Mouse (Mus musculus): ENCODE measurements around the gene Gp6. TPM values are rescaled to one million over a fixed set of nuclear protein-coding genes. Genes with fewer than 3 reads are reported as not detected.
A peak's percentile ranks its signal among the peaks of the same experiment; 100 is the strongest.
"Not testable (repeated sequence)": the region's sequence is repeated elsewhere in the genome, so short reads cannot be mapped to it uniquely, and the experiment has no call there.

Gp6 gene
- not detected for total RNA-seq (2021)

DNA sequence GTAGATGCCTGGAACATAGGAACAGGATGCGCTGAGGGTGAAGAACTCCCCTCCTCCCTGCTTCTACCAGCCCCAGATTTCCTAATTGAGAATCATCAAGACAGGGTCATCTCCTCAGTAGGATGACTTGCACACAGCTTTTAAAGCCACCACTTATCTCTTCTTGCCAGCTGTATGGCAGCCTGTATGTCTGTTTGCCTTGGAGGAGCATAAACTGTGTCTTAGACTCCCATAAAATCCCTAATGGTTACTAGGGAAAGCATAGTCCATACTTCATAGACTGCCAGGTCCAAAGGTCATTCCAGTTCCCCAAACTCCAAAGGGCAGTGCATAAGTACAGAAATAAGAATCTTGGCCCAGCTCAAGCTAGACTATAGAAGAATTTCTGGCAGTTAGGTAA is at the start of gene Gp6:
Gene Gp6, minus strand, starts transcription at position 15 of the 400 bp plus-strand sequence.
- no peak for DNase-seq (ENCODE audit: low spot score in 2 of 2)
- intact Hi-C loops (cut with DNase I), result no loop called here

DNA sequence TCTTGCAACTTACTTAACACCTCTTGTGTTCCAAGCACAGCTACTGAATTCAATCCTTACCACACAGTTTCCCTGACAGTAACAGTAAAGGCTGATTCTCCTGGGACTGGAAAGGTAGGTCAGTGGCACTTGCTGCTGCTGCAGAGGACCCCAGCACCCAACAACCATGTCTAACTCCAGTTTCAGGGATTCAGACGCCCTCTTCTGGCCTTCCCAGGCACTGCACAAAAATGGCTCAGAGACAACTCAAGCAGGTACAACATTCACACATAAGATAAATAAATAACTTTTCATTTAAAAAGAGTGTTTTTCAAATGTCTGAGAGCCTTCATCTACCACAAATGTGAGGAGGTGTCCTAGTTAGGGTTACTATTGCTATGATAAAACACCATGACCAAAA is 49.6 kb upstream of the Gp6 start:
- no peak for DNase-seq (ENCODE audit: low spot score in 2 of 2)
- intact Hi-C loops (cut with DNase I), result no loop called here

DNA sequence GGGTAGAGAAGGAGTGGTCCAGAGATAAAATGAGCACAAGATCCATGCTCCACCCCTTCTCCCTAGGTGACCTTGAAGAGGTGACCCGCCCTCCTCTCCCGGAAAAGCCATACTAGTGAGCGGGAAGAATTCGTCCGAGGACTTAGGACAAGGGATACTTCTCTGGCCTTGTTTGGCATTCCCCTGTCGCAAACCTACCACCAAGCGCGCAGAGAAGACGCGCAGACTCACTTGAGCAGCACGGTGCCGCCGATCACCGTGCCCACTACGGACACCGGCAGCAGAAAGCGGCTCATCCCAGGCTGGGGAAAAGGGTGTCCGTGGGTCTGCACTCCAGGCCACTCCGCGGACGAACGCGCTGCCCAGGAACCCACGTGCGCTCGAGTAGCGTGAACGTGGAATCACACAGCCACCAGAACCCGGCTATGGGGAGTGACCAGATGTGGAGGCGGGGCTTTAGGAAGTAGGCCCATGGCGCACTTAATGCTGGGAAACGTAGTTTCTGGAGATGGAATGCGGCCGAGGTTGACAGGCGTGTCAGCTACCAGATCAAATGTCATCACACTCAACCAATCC is 47.8 kb upstream of the Gp6 start, which contains the start of gene Rdh13:
Gene Rdh13, minus strand, starts transcription at position 434 of the 576 bp plus-strand sequence.
- intact Hi-C loops (cut with DNase I), result no loop called here
- peak; percentile 92 to 95 for DNase-seq (ENCODE audit: low spot score in 2 of 2)

DNA sequence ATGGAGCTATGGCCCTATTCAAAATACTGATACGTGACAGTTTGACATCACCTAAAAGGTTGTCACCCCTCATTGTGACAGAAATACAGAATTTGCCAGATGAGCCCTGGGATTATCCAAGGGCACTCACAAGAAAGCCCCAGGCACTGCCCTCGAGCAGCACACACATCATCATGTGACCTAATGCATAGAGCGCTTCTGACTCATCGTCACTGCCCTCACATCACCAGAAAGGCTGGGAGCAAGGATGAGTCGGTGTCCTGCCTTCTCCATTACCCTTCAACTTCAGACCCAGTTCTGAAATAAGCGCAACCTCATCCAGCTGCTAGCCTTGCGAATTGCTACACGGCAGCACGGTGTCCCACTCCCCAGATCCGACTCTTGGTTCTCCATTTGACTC is 43.0 kb upstream of the Gp6 start:
- intact Hi-C loops (cut with DNase I), result no loop called here
- DNase-seq (ENCODE audit: low spot score in 2 of 2), result no peak

DNA sequence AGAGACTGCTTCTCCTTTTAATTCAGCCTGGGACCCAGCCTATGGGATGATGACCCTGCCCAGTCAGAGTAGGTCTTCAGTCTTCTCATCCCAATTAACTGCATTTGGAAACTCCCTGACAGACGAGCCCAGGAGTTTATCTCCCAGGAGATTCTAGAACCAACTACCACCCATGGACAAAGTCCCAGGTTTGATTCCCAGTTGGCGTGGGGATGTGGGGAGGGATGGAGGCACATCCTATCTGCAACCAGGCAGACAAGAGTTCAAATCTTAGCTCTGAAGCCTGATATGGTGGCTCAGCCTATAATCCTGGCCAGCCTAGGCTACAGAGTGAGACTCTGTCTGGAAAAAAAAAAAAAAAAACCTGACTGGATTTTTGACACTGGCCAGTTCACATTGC is 40.2 kb upstream of the Gp6 start:
- no peak for DNase-seq (ENCODE audit: low spot score in 2 of 2)
- intact Hi-C loops (cut with DNase I), result no loop called here

DNA sequence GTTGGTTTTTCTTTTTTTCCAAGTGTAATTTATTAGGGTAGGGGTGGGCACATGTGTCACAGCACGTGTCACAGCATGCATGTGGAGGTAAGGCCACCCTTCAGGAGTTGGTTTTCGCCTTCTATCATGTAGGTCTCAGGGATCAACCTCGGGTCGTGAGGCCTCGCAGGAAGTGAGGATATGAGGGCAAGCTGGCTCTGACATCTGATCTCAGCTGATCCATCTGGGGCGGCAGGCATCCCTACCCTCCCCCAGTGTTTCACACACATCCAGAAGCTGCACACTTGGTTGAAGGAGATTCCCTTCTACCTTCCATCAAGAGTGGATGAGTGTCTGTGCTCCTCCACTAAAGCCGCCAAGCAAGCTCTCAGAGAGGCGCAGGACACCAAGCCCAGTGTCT is 34.5 kb upstream of the Gp6 start:
- DNase-seq (ENCODE audit: low spot score in 2 of 2), result no peak
- intact Hi-C loops (cut with DNase I), result no loop called here

DNA sequence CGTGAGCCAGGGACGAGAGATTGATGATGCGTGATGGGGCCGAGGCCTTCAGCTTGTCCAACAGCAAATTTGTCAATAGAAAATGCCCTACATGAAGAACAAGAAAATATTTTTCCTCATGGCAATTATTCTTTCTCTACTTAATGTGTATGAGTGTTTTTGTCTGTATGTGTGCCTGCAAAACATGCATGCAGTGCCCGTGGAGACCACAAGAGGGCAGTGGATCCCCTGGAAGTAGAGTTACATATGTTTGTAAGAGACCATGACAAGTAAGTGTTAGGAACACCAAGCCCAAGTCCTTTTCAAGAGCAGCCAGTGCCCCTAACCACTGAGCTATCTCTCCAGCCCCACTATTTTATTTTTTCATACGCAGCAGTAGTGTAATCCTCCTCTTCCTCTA is 34.0 kb upstream of the Gp6 start:
- peak; percentile 49 to 69 for DNase-seq (ENCODE audit: low spot score in 2 of 2)
- intact Hi-C loops (cut with DNase I), result loop anchor here (2.0 kb wide), 2 partner anchors 39 to 93 kb away; partner anchors contain the start of gene Tnni3

DNA sequence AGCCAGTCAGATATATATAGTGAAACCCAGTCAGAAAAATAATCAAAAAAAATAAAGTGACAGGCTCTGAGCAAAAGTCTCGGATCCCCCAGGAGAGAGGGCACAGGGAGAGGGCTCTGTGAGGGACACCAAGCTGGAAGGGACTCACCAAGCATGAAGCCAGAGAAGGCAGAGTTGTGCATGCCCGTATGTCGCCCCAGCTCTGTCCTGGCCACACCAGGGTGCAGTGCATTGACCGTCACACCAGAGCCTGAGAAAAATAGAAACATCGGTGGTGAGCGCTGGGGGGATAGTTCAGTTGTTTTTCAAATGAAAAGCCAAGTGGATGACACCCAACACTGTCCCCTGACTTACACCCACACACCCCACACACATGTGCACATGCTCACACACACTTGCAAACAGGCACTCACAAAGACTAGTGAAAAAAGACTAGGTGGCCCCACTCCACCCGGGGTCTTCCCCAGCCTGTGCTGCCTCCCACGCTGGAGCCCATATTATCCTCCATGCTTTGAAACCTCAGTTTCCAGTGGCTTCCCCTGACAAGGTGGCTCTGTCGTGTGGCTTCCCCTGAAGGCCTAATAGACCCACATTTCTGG is 32.8 kb upstream of the Gp6 start:
- intact Hi-C loops (cut with DNase I), result loop anchor here (2.0 kb wide), 2 partner anchors 40 to 94 kb away; partner anchors contain the start of gene Tnni3

DNA sequence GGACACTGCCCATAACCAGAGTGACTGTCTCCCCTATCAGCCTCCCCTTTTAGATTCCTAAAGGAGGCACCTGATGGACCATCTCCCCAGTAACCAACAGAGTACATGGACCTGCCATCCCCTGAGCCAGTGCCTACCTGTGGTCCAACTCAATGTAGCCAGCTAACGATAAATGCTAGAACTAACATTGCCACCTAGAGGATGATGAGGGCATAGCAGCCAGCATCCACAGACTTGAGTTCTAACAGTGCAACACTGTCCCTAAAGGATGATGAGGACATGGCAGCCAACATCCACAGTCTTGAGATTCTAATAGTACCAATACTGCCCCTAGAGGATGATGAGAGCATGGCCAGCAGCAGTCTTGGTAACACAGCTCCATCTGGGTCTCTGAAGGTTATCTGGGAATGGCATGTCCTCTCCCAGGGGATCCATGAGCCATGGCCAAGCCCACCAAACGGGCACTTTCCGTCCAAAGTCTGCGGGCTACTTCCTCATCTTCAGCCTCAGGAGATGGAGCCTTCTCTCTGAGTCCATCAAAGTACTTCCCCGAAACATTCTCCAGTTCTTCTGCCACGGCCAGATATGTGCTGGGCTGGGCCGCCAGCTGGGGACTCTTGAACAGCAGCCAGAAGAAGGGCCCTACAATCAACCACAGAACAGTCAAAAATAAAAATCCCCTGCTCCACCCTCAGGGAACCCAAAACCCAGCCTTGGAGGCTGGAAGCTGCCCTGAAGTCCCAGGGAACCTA is 29.8 kb upstream of the Gp6 start:
- peak; percentile 90 to 95 for DNase-seq (ENCODE audit: low spot score in 2 of 2)

More for the DNA sequence above, 32.8 kb upstream of the Gp6 start:
- no peak for DNase-seq (ENCODE audit: low spot score in 2 of 2)

DNA sequence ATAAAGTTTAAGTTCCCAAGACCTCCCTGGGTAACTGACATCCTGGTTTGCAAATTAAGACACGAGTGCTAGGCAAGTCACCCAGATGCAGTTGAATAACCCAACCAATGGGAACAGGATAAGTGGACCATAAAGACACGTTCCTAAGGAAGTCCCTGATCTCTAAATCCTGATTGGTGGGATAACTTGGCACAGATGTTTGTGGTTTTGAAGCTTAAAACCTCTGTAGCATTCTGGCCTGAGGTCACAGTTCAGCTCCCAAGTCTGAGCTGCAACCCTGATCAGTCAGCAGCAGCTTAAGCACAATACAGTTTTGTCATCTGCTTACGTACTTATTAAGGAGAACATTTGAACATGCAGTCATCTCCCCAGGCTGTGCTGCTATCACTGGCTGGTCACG is 22.7 kb upstream of the Gp6 start:
- no peak for DNase-seq (ENCODE audit: low spot score in 2 of 2)
- intact Hi-C loops (cut with DNase I), result loop anchor here (10.0 kb wide), 1 partner anchor 745 kb away; the partner anchor contains the start of gene Tmc4

More for the DNA sequence above, 29.8 kb upstream of the Gp6 start:
- intact Hi-C loops (cut with DNase I), result loop anchor here (2.0 to 10.0 kb wide), 5 partner anchors 279 to 753 kb away; partner anchors contain the start of gene Tmc4

DNA sequence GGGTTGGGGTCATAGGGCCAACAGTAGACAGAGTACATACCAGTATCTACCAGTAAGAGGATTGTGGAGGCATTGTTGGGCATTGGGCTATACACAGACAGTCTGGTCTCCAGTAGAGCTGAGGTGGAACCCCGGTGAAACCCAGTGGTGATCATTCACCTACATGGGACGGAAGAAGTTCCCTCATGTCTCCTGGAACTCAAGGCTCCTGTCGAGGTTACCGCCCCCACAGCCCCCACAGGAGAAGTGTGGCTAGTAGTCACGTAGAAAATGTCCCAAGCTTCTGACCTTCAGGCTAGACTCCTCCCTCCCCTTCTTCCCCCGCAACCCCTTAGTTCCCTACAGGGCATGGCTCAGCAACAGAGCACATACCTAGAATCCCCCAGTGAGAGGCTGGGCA is 22.1 kb upstream of the Gp6 start:
- intact Hi-C loops (cut with DNase I), result loop anchor here (10.0 kb wide), 1 partner anchor 745 kb away; the partner anchor contains the start of gene Tmc4
- DNase-seq (ENCODE audit: low spot score in 2 of 2), result no peak

DNA sequence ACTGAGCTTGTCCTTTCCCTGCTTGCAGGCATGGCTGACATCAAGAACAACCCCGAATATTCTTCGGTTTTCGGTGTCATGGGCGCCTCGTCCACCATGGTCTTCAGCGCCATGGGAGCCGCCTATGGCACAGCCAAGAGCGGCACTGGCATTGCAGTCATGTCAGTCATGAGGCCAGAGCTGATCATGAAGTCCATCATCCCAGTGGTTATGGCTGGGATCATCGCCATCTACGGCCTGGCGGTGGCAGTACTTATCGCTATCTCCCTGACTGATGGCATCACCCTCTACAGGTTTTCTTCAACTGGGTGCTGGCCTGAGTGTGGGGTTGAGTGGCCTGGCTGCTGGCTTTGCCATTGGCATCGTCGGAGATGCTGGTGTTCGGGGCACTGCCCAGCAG is 14.9 kb upstream of the Gp6 start:
- intact Hi-C loops (cut with DNase I); DNase-seq (ENCODE audit: low spot score in 2 of 2): not testable (repeated sequence)

DNA sequence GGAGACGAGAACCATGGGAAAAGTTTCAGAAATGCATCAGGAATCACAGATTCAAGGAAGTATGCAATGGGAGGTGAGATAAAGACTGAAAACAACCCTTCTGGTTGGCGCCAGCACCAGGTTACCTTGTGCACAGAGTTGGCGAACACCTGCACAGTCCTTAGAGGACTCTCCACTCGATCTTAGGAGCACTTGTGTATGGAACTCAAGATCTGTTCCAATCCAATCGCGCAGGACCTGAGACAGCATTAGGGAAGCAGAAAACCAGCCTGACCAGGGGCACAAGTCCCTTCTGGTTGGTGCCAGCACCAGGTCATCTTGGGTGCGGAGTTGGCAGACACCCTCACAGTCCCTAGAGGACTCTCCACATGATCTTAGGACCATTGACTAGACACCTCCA is 24.0 kb downstream of the Gp6 start:
- DNase-seq (ENCODE audit: low spot score in 2 of 2), result no peak
- intact Hi-C loops (cut with DNase I), result no loop called here

DNA sequence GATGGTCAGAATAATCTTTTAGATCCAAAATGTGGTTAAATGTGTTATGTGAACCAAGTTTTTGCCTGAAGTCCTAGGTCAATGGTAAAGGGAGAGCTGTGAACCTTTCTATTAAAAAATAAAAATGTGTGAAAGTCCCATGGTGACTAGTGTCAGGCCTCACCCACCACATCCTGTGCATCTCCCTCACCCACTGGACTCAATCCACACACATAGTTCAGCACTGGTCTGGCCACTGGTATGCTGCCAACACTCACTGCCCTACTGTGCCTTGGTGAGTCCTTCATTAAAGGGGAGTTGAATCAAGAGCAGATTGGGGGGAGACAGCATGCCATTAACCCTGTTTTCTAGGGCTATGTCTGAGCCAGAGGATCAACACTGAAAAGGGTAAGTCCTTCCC is 60.0 kb downstream of the Gp6 start, which contains the start of gene Ncr1:
Gene Ncr1, plus strand, starts transcription at position 216 of the 400 bp plus-strand sequence.
- intact Hi-C loops (cut with DNase I), result no loop called here
- DNase-seq (ENCODE audit: low spot score in 2 of 2), result no peak

DNA sequence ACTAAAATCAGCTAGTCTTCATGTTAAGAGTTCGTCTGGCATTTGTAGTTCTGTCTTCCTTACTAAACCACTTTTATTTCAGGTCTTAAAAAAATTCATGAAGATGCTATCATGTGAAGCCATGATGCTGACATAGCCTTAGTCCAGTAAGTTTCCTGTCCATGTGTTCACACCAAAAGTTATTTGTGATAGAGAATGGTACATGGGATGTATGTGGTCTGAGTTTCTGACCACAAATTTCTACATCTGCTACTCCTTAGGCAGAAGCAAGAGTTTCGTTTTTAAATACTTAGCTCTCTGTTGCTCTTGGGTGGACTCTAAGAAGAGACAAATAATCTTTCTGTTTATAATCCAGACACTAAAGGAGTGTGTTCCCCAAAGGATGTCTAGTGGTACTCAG is 74.2 kb downstream of the Gp6 start:
- intact Hi-C loops (cut with DNase I), result no loop called here

More for the DNA sequence above, 74.2 kb downstream of the Gp6 start:
- DNase-seq (ENCODE audit: low spot score in 2 of 2), result no peak

Small RNA genes within 50 kb of the gene (microRNA-seq; reads per million reads assigned to microRNA genes)
- gene Gm24605, result 0 reads per million in 2 experiments
- gene Gm24752, result 0 reads per million in 2 experiments
- gene Gm25349, result 0 reads per million in 2 experiments

Other genes with a start within 250 kb of the Gp6 start
- 1 to 10 TPM; 6.8 to 7.2 TPM for gene Leng9, start 247.4 kb downstream of the Gp6 start, total RNA-seq (2021)
- 1 to 10 TPM; 1.4 to 1.9 TPM for gene Cdc42ep5, start 232.9 kb downstream of the Gp6 start, total RNA-seq (2021)
- gene Lilra5, start 160.0 kb downstream of the Gp6 start, total RNA-seq (2021), result not detected
- gene Ncr1, start 60.0 kb downstream of the Gp6 start, total RNA-seq (2021), result not detected
- 10 to 100 TPM; 22.5 to 24.1 TPM for gene Rdh13, start 47.9 kb upstream of the Gp6 start, total RNA-seq (2021)
- 1 to 10 TPM; 2.8 to 5.3 TPM for gene Eps8l1, start 62.9 kb upstream of the Gp6 start, total RNA-seq (2021)
- 100 to 1,000 TPM; 131 to 156 TPM for gene Ppp1r12c, start 103.9 kb upstream of the Gp6 start, total RNA-seq (2021)
- gene Tnnt1, start 118.6 kb upstream of the Gp6 start, total RNA-seq (2021), result 10 to 100 TPM in 1 of 2 experiments, 1 to 10 TPM in 1; 4.6 to 10.2 TPM
- gene Tnni3, start 126.5 kb upstream of the Gp6 start, total RNA-seq (2021), result 1 to 10 TPM; 1.0 to 1.2 TPM
- under 1 TPM; 0.23 to 0.46 TPM for gene Dnaaf3, start 134.7 kb upstream of the Gp6 start, total RNA-seq (2021)
- gene Syt5, start 149.8 kb upstream of the Gp6 start, total RNA-seq (2021), result 100 to 1,000 TPM; 261 to 281 TPM
- under 1 TPM; 0.46 to 0.71 TPM for gene Ptprh, start 206.3 kb upstream of the Gp6 start, total RNA-seq (2021)
- 10 to 100 TPM; 14.0 to 16.7 TPM for gene Tmem86b, start 233.7 kb upstream of the Gp6 start, total RNA-seq (2021)

Measured in left cerebral cortex, postnatal 25 days (tissue).